Mouse (Mus musculus): ENCODE measurements around the gene Hcfc2. TPM values are rescaled to one million over a fixed set of nuclear protein-coding genes. Genes with fewer than 3 reads are reported as not detected.

The Hcfc2 gene
- polyA plus RNA-seq (2012; rRNA removed), result 38.9 and 41.1 TPM in 2 replicates

GRCm38 (mm10) chr10:82695956-82696355 is at the start of gene Hcfc2:
Gene Hcfc2, plus strand, starts transcription at chr10:82696160.

DNA sequence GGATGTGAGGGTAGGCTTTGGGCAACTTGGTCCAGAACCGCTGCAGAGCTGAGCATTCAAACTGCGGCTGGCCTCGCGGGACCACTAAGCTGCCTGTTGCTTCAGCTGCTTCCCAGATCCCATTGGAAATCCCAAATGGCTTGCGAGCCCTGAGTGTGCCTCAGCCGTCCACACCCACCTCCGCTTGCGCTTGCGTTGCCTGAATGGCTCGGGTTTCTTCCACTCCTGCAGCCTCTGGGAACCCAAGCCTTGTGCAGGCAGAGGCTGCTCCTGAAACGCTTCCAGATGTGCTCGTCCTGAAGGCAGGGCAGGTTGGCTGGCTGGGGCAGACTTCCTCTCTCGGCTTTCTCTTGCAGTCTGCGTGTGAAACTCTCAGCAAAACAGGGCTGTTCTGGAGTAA is 5.5 kb upstream of the Hcfc2 start, which contains the start of gene Glt8d2:
Glt8d2 (minus strand) TSS at position 157 of the 400 bp plus-strand sequence.

GRCm38 (mm10) chr10:82763840-82764631 is 68.1 kb downstream of the Hcfc2 start, which contains the start of gene Nfyb:
Gene Nfyb, minus strand, starts transcription at chr10:82764144.

Other genes with a start within 250 kb of the Hcfc2 start
- gene Gm1553, start 203.5 kb upstream of the Hcfc2 start, polyA plus RNA-seq (2012; rRNA removed), result not detected in 2 replicates
- gene 1190007I07Rik, start 72.9 kb upstream of the Hcfc2 start, polyA plus RNA-seq (2012; rRNA removed), result 36.8 and 42.0 TPM in 2 replicates
- 131 and 148 TPM in 2 replicates for gene Tdg, start 66.3 kb upstream of the Hcfc2 start, polyA plus RNA-seq (2012; rRNA removed)
- gene Glt8d2, start 5.5 kb upstream of the Hcfc2 start, polyA plus RNA-seq (2012; rRNA removed), result 2.4 and 9.6 TPM in 2 replicates
- gene Nfyb, start 68.0 kb downstream of the Hcfc2 start, polyA plus RNA-seq (2012; rRNA removed), result 54.2 and 62.3 TPM in 2 replicates
- gene Txnrd1, start 137.8 kb downstream of the Hcfc2 start, polyA plus RNA-seq (2012; rRNA removed), result 94.7 and 100 TPM in 2 replicates
- 0.76 and 1.1 TPM in 2 replicates for gene Eid3, start 170.5 kb downstream of the Hcfc2 start, polyA plus RNA-seq (2012; rRNA removed)